ENCODE assay signal across 9 mouse cellular contexts in genomic region chrX:166328904-166329451, GRCm38 (mm10).
A peak's percentile ranks its signal among the peaks of the same experiment; 100 is the strongest.
DNase-seq lines count a peak whose midpoint lies in the region; ATAC-seq and TF ChIP-seq lines count a peak whose summit lies in the region.
"Had no signal": no experiment of that assay in that cellular context is flagged by ENCODE, and none has a peak within 500 bp of the region (broad histone marks: within the 10 kb centered on the region; RNA-seq: fewer than 3 reads in every experiment).

No protein-coding gene starts in this region.

- H3K36me3 ChIP-seq in kidney, embryonic 15.5 days: no peaks in the 10 kb centered on the region
- no peaks in the 10 kb centered on the region for H3K36me3 ChIP-seq in kidney, adult 2 months (ENCODE audit: control insufficient read depth, insufficient read depth, low read length)
- no peaks in the 10 kb centered on the region for H3K36me3 ChIP-seq in forebrain, embryonic 13.5 days (ENCODE audit: poor library complexity, severe bottlenecking)
- H3K36me3 ChIP-seq in lung, embryonic 16.5 days (ENCODE audit: control insufficient read depth, insufficient read depth, low read length): no peaks in the 10 kb centered on the region

- no peak for TF ChIP-seq POLR2A in kidney, adult 2 months (IDR thresholded peaks at IDR 0.05; ENCODE audit: low read depth, low read length)

- 28% methylated on average over 9 of the region's 9 CpGs for WGBS in kidney, embryonic 15.5 days
- WGBS in kidney, adult 2 months: 16% methylated on average over 9 of the region's 9 CpGs
- WGBS in forebrain, embryonic 13.5 days: 20% methylated on average over 9 of the region's 9 CpGs
- 27% methylated on average over 9 of the region's 9 CpGs for WGBS in lung, embryonic 16.5 days

- H3K4me3 ChIP-seq in kidney, embryonic 15.5 days (replicated peaks): no peak overlapping the region
- H3K4me3 ChIP-seq in kidney, adult 2 months (ENCODE audit: insufficient read depth, low read depth, low read length): no peak overlapping the region
- no peak overlapping the region; the same call in 1 of the 2 replicates for H3K4me3 ChIP-seq in forebrain, embryonic 13.5 days
- H3K4me3 ChIP-seq in lung, embryonic 16.5 days (ENCODE audit: low read length): no peak overlapping the region

- H3K27me3 ChIP-seq in kidney, embryonic 15.5 days: peaks cover 15% of the 10 kb centered on the region; the same call in 1 of the 2 replicates
- H3K27me3 ChIP-seq in kidney, adult 2 months (replicated peaks; ENCODE audit: control insufficient read depth, insufficient read depth, low read length): no peaks in the 10 kb centered on the region
- H3K27me3 ChIP-seq in forebrain, embryonic 13.5 days: no peaks in the 10 kb centered on the region
- H3K27me3 ChIP-seq in lung, embryonic 16.5 days (ENCODE audit: control insufficient read depth, insufficient read depth, low read depth, low read length): no peaks in the 10 kb centered on the region; the same call in 1 of the 2 replicates

- H3K9ac ChIP-seq in kidney, embryonic 15.5 days: no peak overlapping the region
- H3K9ac ChIP-seq in forebrain, embryonic 13.5 days: no peak overlapping the region
- no peak overlapping the region for H3K9ac ChIP-seq in lung, embryonic 16.5 days (ENCODE audit: low read length)

- peak; percentile 62 for ATAC-seq in kidney, embryonic 15.5 days (replicated peaks; ENCODE audit: low FRiP score)
- peak; percentile 93 for ATAC-seq in forebrain, embryonic 13.5 days
- peak; percentile 64; the same call in 1 of the 2 replicates for ATAC-seq in lung, embryonic 16.5 days (ENCODE audit: low read depth)
- ATAC-seq: Patski had no signal

- H3K4me1 ChIP-seq in kidney, embryonic 15.5 days: peaks cover 10% of the 10 kb centered on the region
- no peaks in the 10 kb centered on the region for H3K4me1 ChIP-seq in kidney, adult 2 months (ENCODE audit: control insufficient read depth, insufficient read depth, low read length)
- H3K4me1 ChIP-seq in forebrain, embryonic 13.5 days: peaks cover 26% of the 10 kb centered on the region
- H3K4me1 ChIP-seq in lung, embryonic 16.5 days (replicated peaks; ENCODE audit: control insufficient read depth, insufficient read depth, low read length): no peaks in the 10 kb centered on the region; the same call in 1 of the 2 replicates

- TF ChIP-seq CTCF in kidney, adult 2 months (conservative IDR thresholded peaks at IDR 0.05; ENCODE audit: insufficient read depth, insufficient read length, low read depth, low read length): no peak

- no peak for DNase-seq in kidney, adult 2 months
- DNase-seq in MEL-GATA-1-ER (ENCODE audit: extremely low read depth, low read depth): peak; percentile 60
- peak; percentile 75 for DNase-seq in retina, embryonic 14.5 days (ENCODE audit: low spot score)
- no peak for DNase-seq in adrenal gland, postnatal 4 days (ENCODE audit: low spot score in 2 of 2)
- DNase-seq in ovary, postnatal 10 days (ENCODE audit: low spot score): no peak

- H3K9me3 ChIP-seq in kidney, embryonic 15.5 days (replicated peaks): no peaks in the 10 kb centered on the region
- H3K9me3 ChIP-seq in forebrain, embryonic 13.5 days (replicated peaks): no peaks in the 10 kb centered on the region
- no peaks in the 10 kb centered on the region for H3K9me3 ChIP-seq in lung, embryonic 16.5 days (ENCODE audit: control insufficient read depth, low read length)

- peak overlapping the region; percentile 10; the same call in 1 of the 2 replicates for H3K4me2 ChIP-seq in kidney, embryonic 15.5 days
- H3K4me2 ChIP-seq in forebrain, embryonic 13.5 days: peak overlapping the region; percentile 47
- H3K4me2 ChIP-seq in lung, embryonic 16.5 days (ENCODE audit: low read depth, low read length): no peak overlapping the region

- H3K27ac ChIP-seq in kidney, embryonic 15.5 days: peak overlapping the region; percentile 27; the same call in 1 of the 2 replicates
- no peak overlapping the region for H3K27ac ChIP-seq in kidney, adult 2 months (ENCODE audit: insufficient read depth, low read depth, low read length)
- peak overlapping the region; percentile 93 for H3K27ac ChIP-seq in forebrain, embryonic 13.5 days
- no peak overlapping the region for H3K27ac ChIP-seq in lung, embryonic 16.5 days (ENCODE audit: low read length)

Comparison
In these comparisons a context has a peak if more than half of its experiments do, and no peak if none do; other contexts are left out.
1. H3K27ac ChIP-seq: peak in kidney, embryonic 15.5 days (single experiment) and forebrain, embryonic 13.5 days (single experiment); none in kidney, adult 2 months (single experiment) and lung, embryonic 16.5 days (single experiment).
2. DNase-seq: peak in MEL-GATA-1-ER (single experiment) and retina, embryonic 14.5 days (single experiment); none in kidney, adult 2 months (single experiment), adrenal gland, postnatal 4 days (0 of 2) and ovary, postnatal 10 days (single experiment).
3. Peak in every context shown above with its lines, with median percentiles within 50 percentile points of each other: ATAC-seq.